Mouse (Mus musculus): ENCODE measurements around the gene Bcl11b. TPM values are rescaled to one million over a fixed set of nuclear protein-coding genes. Genes with fewer than 3 reads are reported as not detected.

Gene Bcl11b
- total and polyA plus RNA-seq, 3 experiments, result 0.77 to 1.3 (median 1.1) TPM

GRCm38 (mm10) chr12:108001652-108002340 lies 1.6 kb downstream of the Bcl11b start:
- no peak overlapping the region for H3K9ac ChIP-seq (ENCODE audit: low read depth, low read length)
- no peaks in the 10 kb centered on the region for H3K4me1 ChIP-seq (ENCODE audit: control insufficient read depth, insufficient read depth, low read length)
- H3K27me3 ChIP-seq (ENCODE audit: control insufficient read depth, insufficient read depth, low read length), result peaks cover 18% of the 10 kb centered on the region
- no peak overlapping the region for H3K4me3 ChIP-seq
- 11% methylated on average over 37 of the region's 37 CpGs for WGBS
- intact Hi-C loops (cut with DNase I), result no loop called here
- H3K27ac ChIP-seq, result no peak overlapping the region
- TF ChIP-seq EP300 (IDR thresholded peaks at IDR 0.05; ENCODE audit: insufficient read depth, low read depth, low read length), result no peak
- TF ChIP-seq CTCF (IDR thresholded peaks at IDR 0.05), result no peak
- TF ChIP-seq POLR2A (IDR thresholded peaks at IDR 0.05; ENCODE audit: insufficient read depth, low read depth, low read length), result no peak
- H3K79me2 ChIP-seq (replicated peaks; ENCODE audit: control insufficient read depth, insufficient read depth, low read length), result no peaks in the 10 kb centered on the region
- no peaks in the 10 kb centered on the region for H3K36me3 ChIP-seq (ENCODE audit: control insufficient read depth, insufficient read depth, low read length)
- no peak for DNase-seq

GRCm38 (mm10) chr12:108000715-108001080 lies 2.7 kb downstream of the Bcl11b start:
- Histone ChIP-seq H3K79me2 (replicated peaks; ENCODE audit: control insufficient read depth, insufficient read depth, low read length) (no peaks in the 10 kb centered on the region), H3K27ac (no peak overlapping the region), H3K27me3 (ENCODE audit: control insufficient read depth, insufficient read depth, low read length) (peaks cover 18% of the 10 kb centered on the region), H3K4me3 (no peak overlapping the region), H3K9ac (ENCODE audit: low read depth, low read length) (no peak overlapping the region), H3K4me1 (ENCODE audit: control insufficient read depth, insufficient read depth, low read length) (no peaks in the 10 kb centered on the region), H3K36me3 (ENCODE audit: control insufficient read depth, insufficient read depth, low read length) (no peaks in the 10 kb centered on the region)
- intact Hi-C loops (cut with DNase I), result no loop called here
- no peak for DNase-seq
- TF ChIP-seq POLR2A (IDR thresholded peaks at IDR 0.05; ENCODE audit: insufficient read depth, low read depth, low read length), result no peak
- TF ChIP-seq EP300 (IDR thresholded peaks at IDR 0.05; ENCODE audit: insufficient read depth, low read depth, low read length), result no peak
- TF ChIP-seq CTCF (IDR thresholded peaks at IDR 0.05), result no peak
- 44% methylated on average over 2 of the region's 2 CpGs for WGBS

- H3K4me3 ChIP-seq, result no peak overlapping the region
- no peak for DNase-seq
- intact Hi-C loops (cut with DNase I), result loop anchor here (2.0 kb wide), 1 partner anchor 913 kb away; no protein-coding TSS in a partner anchor
- no peaks in the 10 kb centered on the region for H3K4me1 ChIP-seq (ENCODE audit: control insufficient read depth, insufficient read depth, low read length)
- 66% methylated on average over 15 of the region's 15 CpGs for WGBS
- no peak for TF ChIP-seq CTCF (IDR thresholded peaks at IDR 0.05)
- no peak for TF ChIP-seq POLR2A (IDR thresholded peaks at IDR 0.05; ENCODE audit: insufficient read depth, low read depth, low read length)
- no peak for TF ChIP-seq EP300 (IDR thresholded peaks at IDR 0.05; ENCODE audit: insufficient read depth, low read depth, low read length)
- no peak overlapping the region for H3K27ac ChIP-seq
- H3K79me2 ChIP-seq (replicated peaks; ENCODE audit: control insufficient read depth, insufficient read depth, low read length), result no peaks in the 10 kb centered on the region
- H3K36me3 ChIP-seq (ENCODE audit: control insufficient read depth, insufficient read depth, low read length), result no peaks in the 10 kb centered on the region
- H3K27me3 ChIP-seq (ENCODE audit: control insufficient read depth, insufficient read depth, low read length), result peaks cover 13% of the 10 kb centered on the region
- no peak overlapping the region for H3K9ac ChIP-seq (ENCODE audit: low read depth, low read length)
Observed at GRCm38 (mm10) chr12:107999751-108000714, 3.4 kb downstream of the Bcl11b start.

GRCm38 (mm10) chr12:107998746-107999145 lies 4.7 kb downstream of the Bcl11b start:
- Histone ChIP-seq H3K9ac (ENCODE audit: low read depth, low read length) (no peak overlapping the region), H3K79me2 (replicated peaks; ENCODE audit: control insufficient read depth, insufficient read depth, low read length) (no peaks in the 10 kb centered on the region), H3K4me1 (ENCODE audit: control insufficient read depth, insufficient read depth, low read length) (no peaks in the 10 kb centered on the region), H3K27ac (no peak overlapping the region), H3K27me3 (ENCODE audit: control insufficient read depth, insufficient read depth, low read length) (peaks cover 4% of the 10 kb centered on the region), H3K4me3 (no peak overlapping the region), H3K36me3 (ENCODE audit: control insufficient read depth, insufficient read depth, low read length) (no peaks in the 10 kb centered on the region)
- intact Hi-C loops (cut with DNase I), result loop anchor here (2.0 kb wide), 1 partner anchor 912 kb away; no protein-coding TSS in a partner anchor
- DNase-seq, result peak; percentile 64 to 80
- WGBS, result under 1% methylated on average over 20 of the region's 20 CpGs
- TF ChIP-seq CTCF (IDR thresholded peaks at IDR 0.05), result peak; percentile 99
- TF ChIP-seq EP300 (IDR thresholded peaks at IDR 0.05; ENCODE audit: insufficient read depth, low read depth, low read length), result peak; percentile 50; the same call in 1 of the 2 replicates
- no peak for TF ChIP-seq POLR2A (IDR thresholded peaks at IDR 0.05; ENCODE audit: insufficient read depth, low read depth, low read length)

- Histone ChIP-seq H3K36me3 (ENCODE audit: control insufficient read depth, insufficient read depth, low read length) (no peaks in the 10 kb centered on the region), H3K4me3 (no peak overlapping the region), H3K27ac (no peak overlapping the region), H3K4me1 (ENCODE audit: control insufficient read depth, insufficient read depth, low read length) (no peaks in the 10 kb centered on the region), H3K79me2 (replicated peaks; ENCODE audit: control insufficient read depth, insufficient read depth, low read length) (no peaks in the 10 kb centered on the region), H3K27me3 (ENCODE audit: control insufficient read depth, insufficient read depth, low read length) (peaks cover 3% of the 10 kb centered on the region), H3K9ac (ENCODE audit: low read depth, low read length) (no peak overlapping the region)
- 72% methylated on average over 11 of the region's 11 CpGs for WGBS
- no peak for DNase-seq
- TF ChIP-seq CTCF (IDR thresholded peaks at IDR 0.05) (no peak), POLR2A (IDR thresholded peaks at IDR 0.05; ENCODE audit: insufficient read depth, low read depth, low read length) (no peak), EP300 (IDR thresholded peaks at IDR 0.05; ENCODE audit: insufficient read depth, low read depth, low read length) (no peak)
- intact Hi-C loops (cut with DNase I), result loop anchor here (2.0 kb wide), 1 partner anchor 911 kb away; no protein-coding TSS in a partner anchor
Observed at GRCm38 (mm10) chr12:107997901-107998300, 5.5 kb downstream of the Bcl11b start.
